Mouse (Mus musculus): Measurements from ENCODE around the gene Zdhhc20. TPM values are rescaled to one million over a fixed set of nuclear protein-coding genes. Genes with fewer than 3 reads are reported as not detected.

The Zdhhc20 gene
- total RNA-seq, 2 experiments from 2014 or later, result 2.9 to 5.1 TPM

GRCm38 (mm10) chr14:57825788-57826751 lies 64.0 kb downstream of the Zdhhc20 start, which contains the start of the genes Ska3 and Mrpl57:
Ska3 (minus strand) TSS chr14:57826185.
Mrpl57 (plus strand) TSS chr14:57826234.
- peak; percentile 86 for DNase-seq

- no peak for DNase-seq
Observed at GRCm38 (mm10) chr14:57820839-57821238, 69.2 kb downstream of the Zdhhc20 start.

GRCm38 (mm10) chr14:57811844-57812243 lies 78.2 kb downstream of the Zdhhc20 start:
- no peak for DNase-seq

- no peak for DNase-seq
Observed at GRCm38 (mm10) chr14:57810886-57811285, 79.2 kb downstream of the Zdhhc20 start.

- DNase-seq, result no peak
Observed at GRCm38 (mm10) chr14:57808558-57808957, 81.5 kb downstream of the Zdhhc20 start.

- no peak for DNase-seq
Observed at GRCm38 (mm10) chr14:57803731-57804130, 86.3 kb downstream of the Zdhhc20 start.

GRCm38 (mm10) chr14:57797991-57798931 lies 91.8 kb downstream of the Zdhhc20 start, which contains the start of gene Sap18:
Sap18 (plus strand) TSS chr14:57798180.
- peak; percentile 96 for DNase-seq

- no peak for DNase-seq
Observed at GRCm38 (mm10) chr14:57797551-57797950, 92.5 kb downstream of the Zdhhc20 start.

- DNase-seq, result no peak
Observed at GRCm38 (mm10) chr14:57791171-57791570, 98.9 kb downstream of the Zdhhc20 start.

- no peak for DNase-seq
Observed at GRCm38 (mm10) chr14:57789759-57790158, 100.3 kb downstream of the Zdhhc20 start.

- no peak for DNase-seq
Observed at GRCm38 (mm10) chr14:57789311-57789710, 100.8 kb downstream of the Zdhhc20 start.

- no peak for DNase-seq
Observed at GRCm38 (mm10) chr14:57787406-57787805, 102.7 kb downstream of the Zdhhc20 start.

Small RNA genes lying within 50 kb of the gene (microRNA-seq; reads per million reads assigned to microRNA genes)
- 0 reads per million in 2 experiments for gene Mir3077 (ENCODE audit: borderline replicate concordance in 2 of 2)

Other genes starting within 250 kb of the Zdhhc20 start
- gene Xpo4, start 224.8 kb downstream of the Zdhhc20 start, total RNA-seq (2021), result 10 to 100 TPM in 1 of 2 experiments, 1 to 10 TPM in 1; 6.4 to 10.1 TPM
- under 1 TPM in 1 of 2 experiments, not detected in 1; 0.51 TPM for gene Gm49361, start 144.2 kb downstream of the Zdhhc20 start, total RNA-seq (2021)
- 10 to 100 TPM; 13.6 to 19.8 TPM for gene Lats2, start 131.9 kb downstream of the Zdhhc20 start, total RNA-seq (2021)
- 10 to 100 TPM; 32.1 to 35.6 TPM for gene Sap18, start 92.1 kb downstream of the Zdhhc20 start, total RNA-seq (2021)
- gene Ska3, start 64.1 kb downstream of the Zdhhc20 start, total RNA-seq (2021), result under 1 TPM in 1 of 2 experiments, not detected in 1; 0.16 TPM
- 10 to 100 TPM; 62.0 to 66.1 TPM for gene Mrpl57, start 64.0 kb downstream of the Zdhhc20 start, total RNA-seq (2021)
- 10 to 100 TPM; 32.6 to 32.7 TPM for gene Micu2, start 109.0 kb upstream of the Zdhhc20 start, total RNA-seq (2021)
- 1 to 10 TPM in 1 of 2 experiments, under 1 TPM in 1; 0.64 to 1.6 TPM for gene Fgf9, start 180.3 kb upstream of the Zdhhc20 start, total RNA-seq (2021)

All from gastrocnemius, postnatal 25 days (tissue).